Mouse (Mus musculus) adrenal gland, postnatal 25 days (tissue): ENCODE measurements around the gene Syf2. TPM values are rescaled to one million over a fixed set of nuclear protein-coding genes. Genes with fewer than 3 reads are reported as not detected.

Experiments used
- DNase-seq: peaks from one replicate; pipeline ENCODE4 v3.0.0; 2021; ENCODE audit warnings: mixed read lengths
- total RNA-seq: library from RNA; stranded (reverse); gene quantifications from 2 replicates; pipeline ENCODE4 v1.2.3, GENCODE M21; 2021

Gene Syf2
- total RNA-seq, 1 experiment from 2014 or later = 109 TPM

DNA sequence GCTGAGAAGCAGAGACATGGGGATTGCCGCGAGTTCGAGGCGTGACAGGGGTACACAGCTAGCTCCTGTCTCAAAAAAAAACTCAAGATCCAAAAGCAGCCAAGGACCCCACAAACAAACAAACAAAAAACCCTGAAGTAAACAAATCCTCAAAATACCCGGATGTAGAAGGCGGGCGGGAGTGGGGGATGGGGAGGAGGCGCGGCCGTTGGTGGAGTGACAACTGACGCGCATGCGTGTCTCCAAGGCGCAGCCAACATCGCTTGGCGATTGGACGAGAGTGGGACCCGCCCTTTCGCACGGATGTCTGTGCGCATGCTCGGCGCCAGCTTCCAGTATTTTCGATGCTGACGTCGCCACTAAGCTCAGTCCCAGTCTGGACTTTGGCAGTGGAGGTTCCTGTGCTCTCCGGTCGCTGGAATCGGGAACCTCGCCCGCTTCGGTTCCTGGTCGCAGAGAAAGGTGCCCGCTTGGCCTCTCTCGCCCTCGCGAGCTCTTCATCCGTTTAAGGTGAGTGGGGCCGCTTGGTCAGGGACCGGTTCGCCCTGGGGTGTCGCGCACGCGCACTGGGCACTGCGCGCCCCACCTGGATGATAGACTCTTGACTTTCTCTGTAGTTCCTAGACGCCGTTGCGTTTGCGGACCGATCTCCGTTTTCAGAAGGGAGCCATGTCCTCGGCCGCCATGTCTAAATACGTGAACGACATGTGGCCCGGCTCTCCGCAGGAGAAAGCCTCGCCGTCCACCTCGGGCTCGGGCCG lies 7.3 kb upstream of the Syf2 start, which contains the start of gene Rsrp1:
TSS of gene Rsrp1 (plus strand) at position 335 of the 761 bp plus-strand sequence.
- DNase-seq = peak; percentile 98

DNA sequence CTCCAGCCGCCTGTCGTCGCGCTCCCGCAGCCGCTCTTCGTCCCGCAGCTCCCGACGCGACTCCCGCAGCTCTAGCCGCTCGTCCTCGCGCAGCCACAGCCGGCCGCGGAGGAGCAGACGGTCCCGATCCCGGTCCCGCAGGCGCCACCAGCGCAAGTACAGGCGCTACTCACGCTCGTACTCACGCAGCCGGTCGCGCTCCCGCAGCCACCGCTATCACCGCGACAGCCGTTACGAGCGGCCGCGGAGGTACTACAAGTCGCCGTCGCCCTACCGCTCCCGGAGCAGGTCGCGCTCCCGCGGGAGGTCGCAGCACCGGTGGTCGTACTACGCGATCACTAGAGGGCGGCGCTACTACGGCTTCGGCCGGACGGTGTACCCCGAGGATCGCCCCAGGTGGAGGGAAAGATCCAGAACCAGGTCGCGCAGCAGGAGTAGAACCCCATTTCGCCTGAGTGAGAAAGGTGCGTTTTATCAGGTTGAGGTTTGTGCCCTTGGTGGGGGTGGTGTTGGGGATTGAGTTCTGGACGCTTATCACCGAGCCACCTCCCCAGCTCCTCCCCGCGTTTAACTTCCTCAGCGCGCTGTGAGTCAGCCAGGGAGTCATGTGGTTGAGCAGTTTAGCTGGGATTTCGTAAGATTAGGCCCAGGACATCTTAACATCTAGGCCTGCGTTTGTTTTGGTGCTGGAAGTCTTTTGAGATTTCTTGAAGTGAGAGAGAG lies 6.5 kb upstream of the Syf2 start:
- peak; percentile 73 for DNase-seq

GRCm38 (mm10) chr4:134925206-134925605 lies 5.5 kb upstream of the Syf2 start:
- DNase-seq = no peak

DNA sequence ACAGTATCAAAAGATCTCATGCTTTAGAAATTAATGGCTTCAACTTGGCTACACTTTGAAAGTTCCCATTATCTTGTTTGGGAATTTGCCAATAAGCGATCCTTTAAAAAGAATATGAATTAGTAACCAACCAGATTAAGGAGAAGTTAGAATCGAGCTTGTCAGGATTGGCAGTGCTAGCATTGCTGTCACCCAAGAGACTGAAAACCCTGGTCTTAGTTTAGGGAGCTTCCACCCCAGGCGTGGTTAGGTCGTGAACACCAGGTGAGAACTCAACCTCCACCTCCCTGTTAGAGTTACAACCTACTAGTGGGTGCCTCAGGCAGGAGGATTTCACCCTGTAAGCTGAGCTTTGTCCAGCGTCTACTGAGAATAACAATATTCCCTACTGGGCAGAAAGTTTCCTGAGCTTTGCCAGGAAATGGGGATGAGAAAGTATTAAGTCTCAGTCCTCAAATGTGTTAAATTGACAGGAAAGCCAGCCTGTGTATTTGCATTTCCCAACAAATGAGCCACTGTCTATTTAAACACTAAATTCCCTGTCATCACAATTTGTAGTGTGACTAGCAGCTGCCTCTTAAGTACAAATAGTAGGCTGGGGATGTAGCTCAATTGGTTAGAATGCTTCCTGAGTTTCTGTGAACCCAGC lies 2.8 kb upstream of the Syf2 start:
- DNase-seq = no peak

DNA sequence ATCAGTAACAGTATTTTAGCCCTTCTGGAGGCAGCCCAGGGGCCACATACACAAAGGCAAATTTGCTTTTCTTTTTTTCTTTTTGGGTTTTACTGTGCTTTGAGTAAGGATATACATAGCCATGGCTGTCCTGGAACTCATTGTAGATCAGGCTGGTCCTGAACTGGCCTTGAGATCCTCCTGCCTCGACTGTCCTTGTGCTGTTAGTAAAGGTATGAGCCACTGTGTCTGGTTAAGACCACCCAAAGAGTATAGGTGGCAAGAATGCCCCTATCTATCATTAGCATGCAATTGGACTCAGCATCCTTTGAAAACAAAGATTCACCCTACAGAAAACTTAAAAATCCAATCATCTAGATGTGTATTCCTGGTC lies 2.2 kb upstream of the Syf2 start:
- DNase-seq = no peak

- no peak for DNase-seq
Measured at GRCm38 (mm10) chr4:134929536-134929935, 1.2 kb upstream of the Syf2 start.

- DNase-seq = no peak
Measured at GRCm38 (mm10) chr4:134930190-134930589, 508 bp upstream of the Syf2 start.

- peak; percentile 60 for DNase-seq
Measured at GRCm38 (mm10) chr4:134937240-134938176, 6.8 kb downstream of the Syf2 start.

DNA sequence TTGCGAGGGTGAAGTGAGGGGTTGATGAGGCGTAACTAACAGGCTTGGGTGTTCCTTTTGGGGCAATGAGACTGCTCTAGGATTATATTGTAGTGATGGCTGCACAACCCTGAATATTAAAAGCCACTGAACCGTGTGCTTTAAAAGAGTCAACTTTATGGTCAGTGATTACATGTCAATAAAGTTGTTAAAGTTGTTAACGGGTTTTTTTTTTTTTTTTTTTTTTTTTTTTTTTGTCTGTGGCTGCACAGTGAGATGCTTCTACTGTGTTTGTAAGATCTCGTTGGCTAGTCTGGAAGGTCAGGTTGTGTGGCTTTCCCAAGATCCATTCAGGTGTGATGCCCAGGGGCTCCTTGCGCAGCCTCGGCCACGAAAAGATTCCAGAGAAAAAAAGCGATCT lies 9.2 kb downstream of the Syf2 start:
- no peak for DNase-seq

DNA sequence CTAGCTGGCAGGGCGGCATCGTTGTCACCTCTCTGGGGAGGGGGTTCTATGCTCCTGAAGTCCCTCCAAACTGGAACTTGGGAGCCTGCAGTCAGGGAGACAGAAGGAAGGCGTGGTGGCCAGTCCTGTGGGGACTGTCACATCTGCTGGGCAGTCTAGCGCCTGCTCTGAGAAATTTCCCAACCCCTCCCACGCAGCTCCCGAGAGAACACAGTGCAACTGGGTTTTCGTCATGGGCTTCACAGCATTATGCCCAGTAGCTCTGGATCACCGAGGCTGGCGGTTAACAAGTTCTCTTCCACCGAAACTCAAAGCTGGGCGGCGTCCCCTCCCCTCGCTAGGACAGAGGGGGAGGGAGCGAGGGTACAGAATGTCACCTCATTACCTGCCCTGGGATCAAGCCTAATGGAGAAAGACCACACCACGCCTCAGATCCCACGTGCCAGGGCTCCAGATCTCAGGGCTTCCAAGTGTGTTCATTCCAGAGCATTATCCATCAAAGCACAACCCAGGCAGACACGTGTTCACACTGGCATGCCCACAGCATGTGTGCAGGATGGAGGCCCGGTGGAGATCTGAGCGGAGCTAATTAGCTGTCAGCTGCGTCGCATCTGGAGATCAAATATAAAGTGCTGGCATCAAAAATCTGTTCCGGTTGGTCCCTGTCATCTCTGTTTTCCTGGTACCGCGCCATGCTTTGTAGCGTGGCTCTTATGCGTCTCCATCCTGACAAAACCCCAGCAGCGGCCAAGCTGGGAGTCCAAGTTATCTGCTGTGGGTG lies 13.2 kb downstream of the Syf2 start:
- DNase-seq = no peak

DNA sequence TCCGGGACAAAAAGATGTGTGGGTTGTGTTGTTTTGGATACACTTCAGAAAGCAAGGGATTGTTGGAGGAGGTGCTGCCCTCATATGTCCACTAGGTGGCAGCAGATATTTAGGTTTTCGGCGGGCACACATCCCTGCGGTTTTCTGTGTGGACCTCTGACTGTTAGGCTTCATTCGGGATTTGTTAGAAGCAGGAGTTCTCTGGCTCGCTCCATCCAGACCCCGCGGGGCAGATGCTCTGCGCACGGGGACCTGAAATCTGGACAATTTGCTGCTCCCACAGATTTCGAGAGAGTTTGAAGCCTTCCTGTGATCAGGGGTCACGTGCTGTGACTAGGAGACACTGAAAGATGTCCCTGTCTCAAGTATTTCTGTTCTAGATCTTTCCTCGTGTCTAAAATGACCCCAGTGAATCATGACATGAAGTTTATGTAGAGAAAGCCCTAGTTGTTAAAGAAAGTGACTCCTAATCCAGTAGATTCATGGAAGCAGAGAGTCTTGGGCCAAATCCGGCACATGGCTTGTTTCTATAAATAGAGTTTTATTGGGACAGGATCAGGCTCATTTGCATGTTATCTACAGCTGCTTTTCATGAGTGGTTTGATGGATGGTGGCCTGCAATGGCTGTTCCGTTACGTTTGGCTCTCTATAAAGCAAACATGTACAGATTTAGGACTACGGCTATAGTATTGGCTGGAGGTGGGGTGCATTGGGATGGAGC lies 15.5 kb downstream of the Syf2 start:
- DNase-seq = peak; percentile 57

DNA sequence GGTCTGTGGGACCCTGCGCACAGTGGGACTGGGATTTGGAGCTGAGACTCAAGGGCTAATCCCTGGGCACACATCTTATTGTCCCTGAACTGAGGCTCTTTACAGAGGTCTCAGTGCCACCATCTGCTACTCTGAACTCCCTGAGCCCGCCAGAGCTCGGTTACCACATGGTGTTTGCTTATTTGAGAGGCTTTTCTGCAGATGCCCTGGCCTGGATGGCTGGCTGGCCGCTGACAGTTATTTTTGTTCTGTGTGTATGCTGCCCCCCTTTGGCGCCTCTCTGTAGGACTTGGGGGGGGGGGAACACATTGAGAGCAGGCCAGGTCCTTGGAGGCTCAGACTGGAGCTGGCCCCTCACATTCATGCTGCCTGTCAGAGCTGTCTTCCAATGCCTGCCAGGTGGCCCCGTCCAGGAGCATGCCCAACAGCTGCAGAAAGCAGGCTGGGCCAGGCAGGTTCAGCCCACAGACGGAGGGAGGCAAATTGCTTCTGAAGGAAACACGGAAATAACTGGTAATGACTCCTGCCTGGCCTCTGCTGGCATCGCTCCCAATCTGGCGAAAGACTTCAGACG lies 19.9 kb downstream of the Syf2 start:
- DNase-seq = peak; percentile 24

- peak; percentile 10 for DNase-seq
Measured at GRCm38 (mm10) chr4:134954461-134954860, 23.8 kb downstream of the Syf2 start.

DNA sequence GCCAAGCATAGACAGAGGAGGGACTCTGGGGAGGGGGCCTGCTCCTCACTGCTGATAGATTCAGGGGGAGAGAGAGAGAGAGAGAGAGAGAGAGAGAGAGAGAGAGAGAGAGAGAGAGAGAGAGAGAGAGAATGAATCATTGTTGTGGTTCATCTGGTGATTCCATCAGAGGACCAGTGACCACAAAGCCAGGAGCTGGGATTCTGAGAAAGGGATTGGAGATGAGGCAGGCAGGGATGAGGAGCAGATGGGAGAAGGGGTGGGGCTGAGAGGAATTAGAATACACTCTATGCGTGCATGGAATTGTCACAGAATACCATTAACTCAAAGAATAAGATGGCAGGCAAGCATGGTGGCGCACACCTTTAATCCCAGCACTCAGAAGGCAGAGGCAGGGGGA lies 24.5 kb downstream of the Syf2 start:
- no peak for DNase-seq

- DNase-seq = no peak
Measured at GRCm38 (mm10) chr4:134955845-134956244, 25.1 kb downstream of the Syf2 start.

DNA sequence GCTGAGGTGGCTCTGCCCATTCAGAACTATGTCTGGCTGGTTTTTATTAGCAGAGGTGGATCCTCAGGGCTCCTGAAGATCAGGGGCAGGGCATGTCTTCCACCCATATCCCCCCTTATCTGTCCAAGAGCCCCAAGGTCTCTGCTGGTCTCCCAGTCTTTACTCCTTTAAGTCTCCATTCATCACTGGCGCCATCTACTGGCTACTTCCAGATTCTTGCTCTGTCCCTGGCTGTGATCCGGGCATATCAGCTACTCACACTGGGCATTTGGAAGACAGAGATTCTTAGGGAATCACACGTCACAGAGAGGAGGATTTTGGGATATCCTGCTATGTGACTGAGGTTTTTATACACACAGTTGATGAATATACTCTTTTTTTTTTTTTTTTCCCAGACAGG lies 25.6 kb downstream of the Syf2 start:
- peak; percentile 70 for DNase-seq

DNA sequence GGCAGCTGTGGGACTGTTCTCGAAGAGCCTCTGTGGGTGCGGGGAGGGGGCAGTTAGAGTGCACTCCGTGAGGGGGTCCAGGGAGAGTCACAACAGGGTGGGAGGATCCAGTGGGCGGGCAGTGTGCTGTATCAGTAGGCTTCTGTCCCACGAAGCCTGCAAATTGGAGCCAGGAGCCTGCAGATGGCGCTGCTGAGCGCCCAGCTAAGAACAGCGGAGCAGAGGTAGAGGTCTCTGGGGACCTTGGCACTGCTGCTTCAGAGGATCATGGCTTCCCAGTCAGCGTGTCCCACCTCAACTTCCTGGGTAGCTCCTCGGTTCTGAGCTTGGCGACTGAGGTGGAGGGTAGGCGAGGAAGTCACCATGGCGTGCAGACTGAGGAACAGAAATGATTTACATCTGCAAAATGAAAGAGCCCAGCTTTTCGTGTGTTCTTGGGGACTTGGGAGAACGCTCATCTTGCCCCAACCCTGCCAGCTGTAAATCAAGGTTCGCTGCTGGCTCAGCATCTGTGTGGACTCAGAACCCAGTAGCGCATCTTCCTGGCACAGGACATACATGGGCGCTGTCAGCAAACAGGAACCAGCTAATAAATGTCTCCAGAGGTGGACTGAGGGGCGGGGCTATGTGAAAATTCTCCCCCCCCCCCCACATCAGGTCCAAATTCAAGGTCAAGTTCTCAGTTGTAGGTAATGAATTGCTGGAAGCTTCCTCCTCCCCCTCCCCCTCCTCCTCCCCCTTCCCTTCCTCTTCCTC lies 32.5 kb downstream of the Syf2 start:
- DNase-seq = peak; percentile 46

GRCm38 (mm10) chr4:134967887-134968604 lies 37.3 kb downstream of the Syf2 start:
- no peak for DNase-seq

DNA sequence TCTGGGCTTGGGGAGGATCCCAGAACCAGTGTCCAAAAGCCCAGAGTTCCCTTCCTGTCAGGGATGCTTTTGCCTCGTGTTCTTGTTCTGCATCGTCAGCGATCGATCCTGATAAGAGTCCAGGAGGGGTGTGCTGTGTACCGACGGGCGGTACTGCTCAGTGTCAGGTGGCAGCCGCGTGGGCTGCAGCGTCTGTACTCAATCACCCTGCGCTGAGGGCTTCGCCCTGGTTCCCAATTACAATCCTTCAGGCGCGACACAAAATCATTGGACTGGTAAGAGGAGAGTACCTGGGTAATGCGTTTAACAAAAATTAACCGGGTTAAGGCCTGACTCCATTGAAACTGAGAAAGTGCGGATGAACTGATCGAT lies 37.9 kb downstream of the Syf2 start:
- no peak for DNase-seq
